Mouse (Mus musculus): ENCODE measurements at regions not wholly inside any gene's neighbourhood (a gene's known extent, or its start where the extent isn't known, plus 50 kb on each side); places are given as distances from the start of the nearest gene placed in this dataset.

GRCm38 (mm10) chr8:116837991-116838390 lies 83.3 kb downstream of the Cmc2 start:
- intact Hi-C loops (cut with DNase I): no loop called here

GRCm38 (mm10) chr8:116832181-116832580 lies 89.1 kb downstream of the Cmc2 start:
- DNase-seq: peak; percentile 64 to 76
- intact Hi-C loops (cut with DNase I): no loop called here

More at GRCm38 (mm10) chr8:116837991-116838390, 83.3 kb downstream of the Cmc2 start:
- DNase-seq: no peak

DNA sequence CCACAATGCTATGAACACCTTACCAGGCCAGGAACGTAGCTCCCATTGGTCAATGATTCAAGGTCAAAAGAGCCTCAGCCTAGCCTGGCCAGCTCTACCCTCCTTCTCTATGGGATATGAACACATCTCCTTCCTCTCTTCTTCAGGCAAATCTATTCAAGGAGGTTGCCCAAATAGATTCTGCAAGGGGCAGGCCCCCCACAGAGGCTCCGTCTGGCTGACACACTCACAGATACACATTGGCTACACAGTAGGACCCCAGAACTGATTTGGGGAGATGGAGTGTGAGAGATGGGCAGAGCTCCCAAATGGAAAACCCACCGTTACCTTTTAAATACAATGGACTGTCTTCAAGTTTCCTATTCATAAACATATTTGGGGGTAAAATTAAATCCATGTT lies 91.6 kb downstream of the Cmc2 start:
- no peak for DNase-seq
- intact Hi-C loops (cut with DNase I): no loop called here

- no peak for DNase-seq
- intact Hi-C loops (cut with DNase I): no loop called here
These were observed 93.0 kb downstream of the Cmc2 start for GRCm38 (mm10) chr8:116828220-116828619.

- DNase-seq: no peak
- intact Hi-C loops (cut with DNase I): no loop called here
These were observed 94.1 kb downstream of the Cmc2 start for GRCm38 (mm10) chr8:116827141-116827540.

- intact Hi-C loops (cut with DNase I): no loop called here
- peak; percentile 54 to 59 for DNase-seq
These were observed 81.5 kb upstream of the Cdyl2 start for GRCm38 (mm10) chr8:116814118-116814851.

DNA sequence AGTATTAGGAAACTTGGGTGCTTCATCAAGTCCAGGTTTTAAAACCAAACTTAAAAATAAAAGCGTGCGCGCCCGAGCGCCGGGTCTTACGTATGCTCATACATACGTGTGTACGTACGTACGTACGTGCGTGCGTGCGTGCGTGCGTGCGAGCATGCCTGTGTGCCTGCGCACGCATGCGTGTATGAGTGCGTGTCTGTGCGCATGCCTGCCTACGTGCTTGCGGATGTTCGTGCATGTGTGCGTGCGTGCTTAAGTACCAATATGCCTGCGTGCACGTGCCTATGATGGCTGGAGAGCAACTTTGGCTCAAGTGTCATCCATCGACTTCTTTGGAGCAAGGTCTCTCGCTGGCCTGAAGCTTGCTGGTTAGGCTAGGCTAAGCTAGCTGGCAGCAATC lies 68.5 kb upstream of the Cdyl2 start:
- intact Hi-C loops (cut with DNase I): no loop called here
- DNase-seq: no peak

DNA sequence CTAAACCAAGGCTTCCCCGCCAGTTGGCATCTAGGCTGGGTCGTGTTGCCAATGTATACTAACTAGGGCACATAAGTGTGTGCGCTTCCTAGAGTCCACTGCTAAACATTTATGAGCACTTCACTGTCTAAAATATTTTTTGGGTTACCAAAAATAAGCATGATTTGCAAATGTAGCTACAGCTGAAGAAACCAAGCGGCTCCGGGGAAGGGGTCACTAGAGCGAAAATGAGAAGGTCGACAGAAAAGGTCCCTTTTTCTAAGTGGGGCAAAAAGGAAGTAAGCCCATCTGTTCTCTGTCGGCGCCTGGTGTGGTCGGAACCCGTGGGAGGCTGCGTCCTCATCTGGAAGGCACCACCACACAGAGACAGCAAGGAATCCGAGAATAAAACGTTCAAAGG lies 67.8 kb upstream of the Cdyl2 start:
- intact Hi-C loops (cut with DNase I): no loop called here
- no peak for DNase-seq

DNA sequence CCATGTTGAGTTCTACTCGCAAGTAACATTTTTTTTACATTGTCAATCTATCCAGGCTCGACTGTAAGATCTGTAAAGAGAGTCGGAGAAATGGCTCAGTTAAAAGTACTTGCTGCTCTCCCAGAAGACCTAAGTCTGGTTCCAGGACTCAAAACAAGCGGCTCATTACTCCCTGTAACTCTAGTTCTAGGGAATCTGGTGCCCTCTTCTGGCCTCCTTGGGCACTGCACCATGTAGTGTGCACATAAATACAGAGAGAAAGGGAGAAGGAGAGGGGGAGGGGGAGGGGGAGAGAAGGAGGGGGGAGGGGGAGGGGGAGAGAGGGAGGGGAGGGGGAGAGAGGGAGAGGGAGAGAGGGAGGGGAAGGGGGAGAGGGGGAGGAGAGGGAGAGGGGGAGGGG lies 66.2 kb upstream of the Cdyl2 start:
- DNase-seq: no peak
- intact Hi-C loops (cut with DNase I): no loop called here

- intact Hi-C loops (cut with DNase I): no loop called here
- no peak for DNase-seq
These were observed 62.9 kb upstream of the Cdyl2 start for GRCm38 (mm10) chr8:116795713-116796112.

DNA sequence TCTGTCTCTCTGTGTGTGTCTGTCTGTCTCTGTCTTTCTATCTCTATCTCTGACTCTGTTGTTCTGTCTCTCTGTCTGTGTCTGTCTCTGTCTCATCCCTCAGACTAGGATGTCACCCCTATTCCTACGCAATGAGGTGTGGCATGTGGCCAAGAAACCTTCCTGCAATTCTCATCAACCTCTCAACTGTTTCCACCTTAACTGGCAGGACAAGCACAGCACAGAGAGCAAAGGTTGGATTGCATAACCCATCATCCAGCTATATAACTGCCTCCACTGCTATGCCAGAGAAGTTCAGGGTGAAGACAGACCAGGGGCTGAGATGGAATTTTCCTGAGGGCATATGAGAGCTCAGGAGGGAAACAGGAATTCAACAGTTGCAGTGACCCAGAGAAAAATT lies 60.3 kb upstream of the Cdyl2 start:
- DNase-seq: no peak
- intact Hi-C loops (cut with DNase I): no loop called here

- DNase-seq: no peak
- intact Hi-C loops (cut with DNase I): no loop called here
These were observed 57.5 kb upstream of the Cdyl2 start for GRCm38 (mm10) chr8:116790294-116790693.
